Mouse (Mus musculus) ES-Bruce4 (cell line): ENCODE data around the gene Ddx25. TPM values are rescaled to one million over a fixed set of nuclear protein-coding genes. Genes with fewer than 3 reads are reported as not detected.

ENCODE experiments used
- H3K27ac ChIP-seq: 2 replicates; pipeline ENCODE4 v1.5.1; 2012; ENCODE audit warnings: low read length, inconsistent platforms; ENCODE audit not compliant: insufficient read depth
- H3K27me3 ChIP-seq: 2 replicates; pipeline ENCODE4 v1.6.1; 2012; ENCODE audit warnings: mild to moderate bottlenecking, low read length, inconsistent platforms; ENCODE audit not compliant: control insufficient read depth, poor library complexity, insufficient read depth, severe bottlenecking
- H3K36me3 ChIP-seq: 2 replicates; pipeline ENCODE4 v1.6.1; 2012; ENCODE audit warnings: inconsistent platforms, mild to moderate bottlenecking, low read length, moderate library complexity; ENCODE audit not compliant: control insufficient read depth, poor library complexity, insufficient read depth, severe bottlenecking
- H3K4me1 ChIP-seq: one replicate; pipeline ENCODE4 v1.8.1; 2011; ENCODE audit warnings: low read length; ENCODE audit not compliant: control insufficient read depth, insufficient read depth
- H3K4me3 ChIP-seq: 2 replicates; pipeline ENCODE4 v1.5.1; 2011; ENCODE audit warnings: low read depth, mild to moderate bottlenecking, low read length
- H3K9ac ChIP-seq: 2 replicates; pipeline ENCODE4 v1.6.1; 2012; ENCODE audit warnings: low read depth, mild to moderate bottlenecking, inconsistent platforms; ENCODE audit not compliant: poor library complexity, severe bottlenecking
- H3K9me3 ChIP-seq: replicated peaks from 2 replicates; pipeline ENCODE4 v1.6.1; 2012; ENCODE audit warnings: mild to moderate bottlenecking, low read length, inconsistent platforms; ENCODE audit not compliant: control insufficient read depth, poor library complexity, insufficient read depth, severe bottlenecking
- CTCF ChIP-seq: IDR thresholded peaks from one replicate; pipeline ENCODE4 v1.8.1; 2011; ENCODE audit warnings: low read depth, low read length
- EP300 ChIP-seq: IDR thresholded peaks from 2 replicates; pipeline ENCODE4 v1.6.1; 2011; ENCODE audit warnings: low read depth, low read length; ENCODE audit not compliant: insufficient read depth
- POLR2A ChIP-seq: IDR thresholded peaks from one replicate; pipeline ENCODE4 v1.8.1; 2011; ENCODE audit warnings: low read length; ENCODE audit not compliant: insufficient read depth
- polyA plus RNA-seq: library from polyadenylated mRNA; stranded (reverse); fragments of >200 nt; gene quantifications from 2 replicates; pipeline ENCODE4 v1.2.4, GENCODE M21; 2011; ENCODE audit warnings: low read depth; ENCODE audit not compliant: missing spikeins, insufficient read depth, insufficient read length

The Ddx25 gene
- polyA plus RNA-seq, 1 experiment: 2.2 TPM

- Histone ChIP-seq H3K27me3 (no peaks in the 10 kb centered on the region), H3K4me1 (no peaks in the 10 kb centered on the region), H3K36me3 (no peaks in the 10 kb centered on the region), H3K4me3 (no peak overlapping the region), H3K9me3 (no peaks in the 10 kb centered on the region), H3K9ac (no peak overlapping the region), H3K27ac (no peak overlapping the region)
- no peak for TF ChIP-seq POLR2A
- TF ChIP-seq CTCF: no peak
- TF ChIP-seq EP300: no peak
Measured at GRCm38 (mm10) chr9:35543099-35543860, 15.0 kb downstream of the Ddx25 start.

DNA sequence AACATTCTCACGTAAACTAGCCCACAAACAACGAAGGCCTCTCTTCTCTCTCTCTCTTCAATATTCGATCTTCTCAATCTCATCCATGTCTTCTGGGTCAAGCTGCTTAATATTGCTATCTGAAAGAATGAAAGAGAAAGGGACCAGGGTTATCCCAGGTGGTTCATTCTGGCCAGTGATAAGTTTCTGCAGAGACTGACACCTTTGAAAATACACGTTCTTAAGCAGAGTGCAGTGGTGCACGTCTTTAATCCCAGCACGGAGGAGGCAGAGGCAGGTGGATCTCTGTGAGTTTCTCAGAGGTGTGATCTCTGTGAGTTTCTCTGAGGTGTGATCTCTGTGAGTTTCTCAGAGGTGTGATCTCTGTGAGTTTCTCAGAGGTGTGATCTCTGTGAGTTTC lies 16.4 kb downstream of the Ddx25 start:
- Histone ChIP-seq H3K4me1 (no peaks in the 10 kb centered on the region), H3K36me3 (no peaks in the 10 kb centered on the region), H3K9ac (no peak overlapping the region), H3K27me3 (no peaks in the 10 kb centered on the region), H3K9me3 (no peaks in the 10 kb centered on the region), H3K27ac (no peak overlapping the region), H3K4me3 (no peak overlapping the region)
- TF ChIP-seq CTCF (no peak), EP300 (no peak), POLR2A (no peak)

GRCm38 (mm10) chr9:35541488-35541887 lies 16.8 kb downstream of the Ddx25 start:
- Histone ChIP-seq H3K27me3 (no peaks in the 10 kb centered on the region), H3K27ac (no peak overlapping the region), H3K4me3 (no peak overlapping the region), H3K36me3 (no peaks in the 10 kb centered on the region), H3K9me3 (no peaks in the 10 kb centered on the region), H3K9ac (no peak overlapping the region), H3K4me1 (no peaks in the 10 kb centered on the region)
- TF ChIP-seq EP300 (no peak), POLR2A (no peak), CTCF (peak; percentile 54)

DNA sequence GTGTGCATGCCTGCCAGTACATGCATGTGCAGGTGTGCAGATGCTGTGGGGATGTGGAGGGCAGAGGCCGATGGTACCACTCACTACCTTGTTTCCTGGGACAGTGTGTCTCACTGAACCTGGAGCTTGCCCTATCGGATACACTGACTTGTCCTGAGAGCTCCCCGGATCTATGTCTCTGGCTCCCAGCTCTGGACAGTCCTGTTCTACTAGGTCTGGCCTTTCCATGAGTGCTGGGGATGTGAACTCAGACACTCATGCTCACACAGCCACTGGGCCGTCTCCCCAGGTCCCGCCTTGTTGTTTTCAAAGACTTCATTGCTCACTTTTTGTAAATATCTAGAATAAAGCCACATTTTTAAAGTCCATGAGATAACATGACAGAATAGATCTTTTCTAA lies 17.3 kb downstream of the Ddx25 start:
- H3K27ac ChIP-seq: no peak overlapping the region

DNA sequence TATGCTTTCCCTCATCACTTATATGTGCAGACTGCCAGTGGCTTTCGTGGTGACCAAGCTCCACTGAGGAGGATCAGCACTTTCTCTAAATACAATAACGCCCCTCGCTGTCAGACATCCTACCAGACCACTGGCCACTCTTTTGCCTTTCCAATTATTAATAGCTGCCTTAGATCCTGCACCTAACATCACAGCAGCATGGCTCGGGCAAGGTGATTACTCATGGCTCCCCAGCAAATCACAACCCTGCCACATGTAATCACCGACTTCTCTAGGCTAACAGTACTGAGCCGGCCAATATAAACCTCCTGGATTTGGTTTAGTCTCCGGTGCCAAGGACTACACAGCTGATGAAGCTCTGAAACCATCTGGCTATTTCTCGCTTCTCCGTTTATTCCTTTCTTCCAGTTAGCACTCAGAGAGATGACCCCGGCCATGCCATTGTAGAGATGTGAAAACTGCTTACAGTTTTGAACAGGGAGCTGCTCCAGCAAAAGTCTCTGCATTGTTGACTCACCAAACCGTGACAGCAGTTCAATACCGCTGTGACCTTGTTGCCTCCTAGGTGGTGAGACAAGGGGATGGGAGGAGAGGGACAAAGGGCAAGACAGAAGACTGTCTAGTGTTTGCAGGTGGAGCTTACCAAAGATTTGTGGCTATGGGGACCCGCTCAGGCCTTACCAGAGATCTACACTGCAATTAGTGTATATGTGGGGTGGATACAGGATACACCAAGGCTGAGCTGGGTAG lies 19.2 kb downstream of the Ddx25 start:
- H3K27me3 ChIP-seq: no peaks in the 10 kb centered on the region
- H3K9me3 ChIP-seq: no peaks in the 10 kb centered on the region
- H3K4me3 ChIP-seq: no peak overlapping the region
- H3K36me3 ChIP-seq: no peaks in the 10 kb centered on the region
- no peaks in the 10 kb centered on the region for H3K4me1 ChIP-seq
- no peak overlapping the region for H3K27ac ChIP-seq
- H3K9ac ChIP-seq: no peak overlapping the region
- no peak for TF ChIP-seq CTCF
- TF ChIP-seq EP300: no peak
- TF ChIP-seq POLR2A: no peak

More for the DNA sequence above, 17.3 kb downstream of the Ddx25 start:
- Histone ChIP-seq H3K9ac (no peak overlapping the region), H3K4me1 (no peaks in the 10 kb centered on the region), H3K36me3 (no peaks in the 10 kb centered on the region), H3K4me3 (no peak overlapping the region), H3K27me3 (no peaks in the 10 kb centered on the region), H3K9me3 (no peaks in the 10 kb centered on the region)
- TF ChIP-seq POLR2A (no peak), EP300 (no peak), CTCF (no peak)

DNA sequence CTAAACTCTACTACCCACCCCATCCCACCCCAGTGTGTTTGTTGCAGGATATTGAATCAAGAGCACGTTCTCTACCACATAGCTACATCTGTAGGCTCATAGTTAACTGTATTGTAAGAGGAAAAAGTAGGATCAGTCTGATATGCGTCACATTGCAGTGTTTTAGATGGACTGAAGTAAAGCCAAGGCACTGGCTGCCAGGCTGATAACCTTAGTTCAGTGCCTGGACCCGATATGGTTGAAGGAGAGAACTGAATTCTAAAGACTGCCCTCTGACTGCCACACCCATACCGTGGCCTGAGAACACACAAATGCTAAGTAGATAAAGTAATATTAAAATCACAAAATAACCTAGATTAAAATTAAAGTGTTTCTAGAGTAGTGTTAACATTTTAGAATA lies 22.5 kb downstream of the Ddx25 start:
- no peaks in the 10 kb centered on the region for H3K4me1 ChIP-seq
- TF ChIP-seq EP300 (no peak), CTCF (no peak), POLR2A (no peak)
- H3K36me3 ChIP-seq: no peaks in the 10 kb centered on the region
- H3K27me3 ChIP-seq: no peaks in the 10 kb centered on the region
- no peak overlapping the region for H3K27ac ChIP-seq
- H3K9me3 ChIP-seq: no peaks in the 10 kb centered on the region
- H3K9ac ChIP-seq: no peak overlapping the region
- H3K4me3 ChIP-seq: no peak overlapping the region
